Mouse (Mus musculus) myocyte (in vitro differentiated cells): Measurements from ENCODE around the gene Mrpl43. TPM values are rescaled to one million over a fixed set of nuclear protein-coding genes. Genes with fewer than 3 reads are reported as not detected.
A peak's percentile ranks its signal among the peaks of the same experiment; 100 is the strongest.

Source experiments
- H3K27me3 ChIP-seq: one replicate; pipeline ENCODE4 v1.6.1; 2011; ENCODE audit not compliant: control insufficient read depth, insufficient read depth, insufficient read length
- H3K36me3 ChIP-seq: one replicate; pipeline ENCODE4 v1.6.1; 2011; ENCODE audit not compliant: control insufficient read depth, insufficient read depth
- H3K4me2 ChIP-seq: one replicate; pipeline ENCODE4 v1.6.1; 2011; ENCODE audit warnings: low read depth, control low read depth
- H3K4me3 ChIP-seq: one replicate; pipeline ENCODE4 v1.5.1; 2011; ENCODE audit warnings: mild to moderate bottlenecking, control low read depth, moderate library complexity
- H3K79me2 ChIP-seq: one replicate; pipeline ENCODE4 v1.6.1; 2011; ENCODE audit not compliant: control insufficient read depth, insufficient read depth
- H3ac ChIP-seq: one replicate; pipeline ENCODE4 v1.6.1; 2011; ENCODE audit not compliant: control insufficient read depth, insufficient read length
- CEBPB ChIP-seq: IDR thresholded peaks from 2 replicates; pipeline ENCODE4 v1.6.1; 2011; ENCODE audit warnings: mild to moderate bottlenecking, moderate library complexity; ENCODE audit not compliant: poor library complexity, insufficient read depth, severe bottlenecking
- E2F4 ChIP-seq: IDR thresholded peaks from one replicate; pipeline ENCODE4 v1.6.1; 2011; ENCODE audit warnings: mild to moderate bottlenecking, control low read depth, moderate library complexity; ENCODE audit not compliant: insufficient read depth
- MAX ChIP-seq: IDR thresholded peaks from one replicate; pipeline ENCODE4 v1.6.1; 2011; ENCODE audit warnings: low read depth, mild to moderate bottlenecking, control low read depth
- MYOD1 ChIP-seq, 3 experiments: IDR thresholded peaks; one replicate each; pipeline ENCODE4 v1.6.1; 2011; ENCODE audit warnings: control low read depth in 2 of 3, low read depth in 2 of 3, mild to moderate bottlenecking in 2 of 3, moderate library complexity in 1 of 3; ENCODE audit not compliant: insufficient read length in 2 of 3, control insufficient read depth in 1 of 3
- MYOG ChIP-seq, 3 experiments: IDR thresholded peaks; one replicate each; pipeline ENCODE4 v1.6.1; 2011; ENCODE audit warnings: control low read depth in 2 of 3, low read depth in 2 of 3, mild to moderate bottlenecking in 2 of 3; ENCODE audit not compliant: insufficient read length in 2 of 3, control insufficient read depth in 1 of 3, insufficient read depth in 1 of 3
- POLR2A ChIP-seq: IDR thresholded peaks from one replicate; pipeline ENCODE4 v1.6.1; 2011; ENCODE audit warnings: low read depth, mild to moderate bottlenecking, control low read depth, moderate library complexity; ENCODE audit not compliant: insufficient read length
- POLR2AphosphoS2 ChIP-seq: IDR thresholded peaks from one replicate; pipeline ENCODE4 v1.6.1; 2011; ENCODE audit warnings: low read depth, control low read depth; ENCODE audit not compliant: insufficient read length
- REST ChIP-seq: IDR thresholded peaks from one replicate; pipeline ENCODE4 v1.6.1; 2011; ENCODE audit warnings: mild to moderate bottlenecking, control low read depth, moderate library complexity; ENCODE audit not compliant: insufficient read depth, insufficient read length
- SRF ChIP-seq: IDR thresholded peaks from one replicate; pipeline ENCODE4 v1.6.1; 2011; ENCODE audit warnings: low read depth; ENCODE audit not compliant: control insufficient read depth, insufficient read length
- TCF12 ChIP-seq: IDR thresholded peaks from one replicate; pipeline ENCODE4 v1.6.1; 2011; ENCODE audit warnings: mild to moderate bottlenecking, control low read depth; ENCODE audit not compliant: poor library complexity, insufficient read depth, severe bottlenecking
- TCF3 ChIP-seq: IDR thresholded peaks from one replicate; pipeline ENCODE4 v1.6.1; 2011; ENCODE audit warnings: low read depth, control low read depth; ENCODE audit not compliant: insufficient read length
- USF1 ChIP-seq: IDR thresholded peaks from one replicate; pipeline ENCODE4 v1.6.1; 2011; ENCODE audit warnings: low read depth, mild to moderate bottlenecking, control low read depth, moderate library complexity
- polyA plus RNA-seq: library from polyadenylated mRNA; unstranded; fragments of >200 nt; fragmentation: generic; extraction: Trizol; gene quantifications from one replicate; pipeline ENCODE4 v1.2.1, GENCODE M21; 2012; ENCODE audit warnings: missing spikeins

Gene Mrpl43
- polyA plus RNA-seq, 1 experiment = 81.3 TPM

DNA sequence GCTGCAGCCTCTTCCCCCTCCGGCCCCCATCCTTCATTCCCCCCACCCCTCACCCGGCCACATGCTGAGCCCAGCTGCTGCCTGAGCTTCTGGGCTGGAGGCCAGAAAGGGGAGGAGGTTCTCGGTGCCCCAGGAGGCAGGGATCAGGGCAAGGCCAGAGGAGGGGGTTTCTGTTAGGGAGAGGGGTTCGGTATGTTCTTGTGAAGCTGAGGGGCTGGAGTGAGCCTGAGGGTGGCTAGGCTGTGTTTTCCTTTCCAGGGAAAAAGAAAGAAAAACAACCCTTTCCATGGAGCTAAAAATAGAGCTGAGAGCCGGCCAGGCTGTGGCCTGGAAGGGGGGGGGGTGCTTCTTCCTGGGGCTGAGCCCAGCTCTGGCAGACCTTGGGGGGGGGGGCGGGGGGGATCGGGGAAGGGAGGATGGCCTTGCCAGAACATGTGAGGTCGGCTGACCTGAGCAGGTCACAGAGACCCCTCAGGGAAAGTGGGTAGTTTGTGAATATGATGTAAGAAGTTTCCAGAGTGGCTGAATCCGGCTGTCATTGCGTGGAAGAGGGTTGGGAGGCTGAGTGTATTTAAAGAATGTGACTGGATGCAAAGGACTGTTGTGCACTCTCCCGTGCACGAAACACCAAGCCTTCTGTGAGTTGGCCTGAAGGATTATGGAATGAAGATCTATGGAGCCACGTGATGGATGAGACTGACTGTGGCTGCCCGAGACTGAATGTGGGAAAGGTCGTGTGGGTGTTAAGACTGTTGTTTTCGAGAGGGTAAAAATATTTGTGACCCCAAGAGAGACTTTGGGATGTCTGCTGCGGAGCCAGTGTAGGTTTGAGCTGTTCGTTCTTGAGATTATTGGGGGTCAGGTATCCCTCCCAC lies 10.3 kb upstream of the Mrpl43 start:
- H3K4me2 ChIP-seq = peak overlapping the region; percentile 90
- peak overlapping the region; percentile 87 for H3K4me3 ChIP-seq
- H3K79me2 ChIP-seq = peaks cover 43% of the 10 kb centered on the region
- no peaks in the 10 kb centered on the region for H3K36me3 ChIP-seq
- H3K27me3 ChIP-seq = no peaks in the 10 kb centered on the region
- TF ChIP-seq CEBPB (0 out of 2 replicates have a peak, but pooled peaks have one; percentile 23), POLR2AphosphoS2 (peak; percentile 63), TCF3 (peak; percentile 38), MYOG (IDR thresholded peaks at IDR 0.05; ENCODE audit: control insufficient read depth in 1 of 3, insufficient read depth in 1 of 3, insufficient read length in 2 of 3, low read depth in 2 of 3) (peak; percentile 52 to 91 (median 80)), MYOD1 (IDR thresholded peaks at IDR 0.05; ENCODE audit: control insufficient read depth in 1 of 3, insufficient read length in 2 of 3, low read depth in 2 of 3) (peak; percentile 39 to 89 (median 63)), E2F4 (no peak), USF1 (peak; percentile 97), POLR2A (peak; percentile 76), REST (no peak), MAX (no peak), TCF12 (no peak), SRF (no peak)
- H3ac ChIP-seq = peak overlapping the region; percentile 86

DNA sequence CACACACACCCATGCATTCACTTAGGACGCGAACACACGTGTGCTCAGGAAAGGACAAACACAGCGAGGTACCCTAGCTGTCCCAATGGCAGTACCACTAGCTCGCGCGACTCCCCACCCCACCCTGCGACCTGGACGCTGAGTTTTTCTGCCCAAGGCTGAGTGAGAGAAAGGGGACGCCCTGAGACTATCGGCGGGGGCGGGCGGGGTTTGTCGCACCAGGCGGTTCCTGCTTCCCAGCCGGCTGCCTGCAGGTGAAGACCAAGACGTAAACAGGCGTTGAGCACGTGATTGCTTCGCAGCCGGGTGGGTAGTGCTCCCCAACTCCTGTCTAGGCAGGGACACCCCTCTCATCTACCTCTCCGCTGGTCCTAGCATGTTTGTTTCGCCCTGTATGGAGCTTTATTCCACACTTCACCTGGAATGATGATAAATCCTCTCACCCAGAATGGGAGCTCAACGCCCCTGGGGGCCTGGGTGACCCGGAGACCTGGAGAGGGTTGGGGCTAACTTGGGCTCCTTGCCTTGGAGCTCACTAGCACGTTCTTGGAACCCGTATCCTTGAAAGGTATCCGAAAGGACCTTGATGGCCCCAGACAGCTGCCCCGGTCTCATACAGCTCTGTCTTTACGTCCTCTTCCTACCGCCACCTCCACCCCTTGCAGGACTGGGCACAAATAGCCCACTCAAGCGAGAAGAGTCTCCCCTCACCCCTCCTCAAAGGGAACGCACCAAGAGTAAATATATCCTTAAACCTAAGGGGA lies 9.5 kb upstream of the Mrpl43 start:
- Histone ChIP-seq H3ac (peak overlapping the region; percentile 44), H3K27me3 (no peaks in the 10 kb centered on the region), H3K79me2 (peaks cover 34% of the 10 kb centered on the region), H3K36me3 (no peaks in the 10 kb centered on the region), H3K4me3 (peak overlapping the region; percentile 87), H3K4me2 (peak overlapping the region; percentile 88)
- TF ChIP-seq E2F4 = no peak
- peak; percentile 48 for TF ChIP-seq POLR2AphosphoS2
- no peak for TF ChIP-seq SRF
- no peak for TF ChIP-seq TCF12
- no peak for TF ChIP-seq MYOG (IDR thresholded peaks at IDR 0.05; ENCODE audit: control insufficient read depth in 1 of 3, insufficient read depth in 1 of 3, insufficient read length in 2 of 3, low read depth in 2 of 3)
- no peak for TF ChIP-seq POLR2A
- no peak for TF ChIP-seq CEBPB
- no peak for TF ChIP-seq MAX
- TF ChIP-seq USF1 = peak; percentile 68
- TF ChIP-seq MYOD1 (IDR thresholded peaks at IDR 0.05; ENCODE audit: control insufficient read depth in 1 of 3, insufficient read length in 2 of 3, low read depth in 2 of 3) = peak; percentile 43 to 86 (median 73)
- TF ChIP-seq TCF3 = no peak
- no peak for TF ChIP-seq REST

GRCm38 (mm10) chr19:45014981-45015402 lies 8.8 kb upstream of the Mrpl43 start:
- Histone ChIP-seq H3ac (peak overlapping the region; percentile 44), H3K79me2 (peaks cover 27% of the 10 kb centered on the region), H3K4me3 (peak overlapping the region; percentile 87), H3K27me3 (no peaks in the 10 kb centered on the region), H3K36me3 (no peaks in the 10 kb centered on the region), H3K4me2 (peak overlapping the region; percentile 88)
- TF ChIP-seq MYOG (IDR thresholded peaks at IDR 0.05; ENCODE audit: control insufficient read depth in 1 of 3, insufficient read depth in 1 of 3, insufficient read length in 2 of 3, low read depth in 2 of 3) (no peak), TCF3 (no peak), MAX (no peak), REST (no peak), MYOD1 (IDR thresholded peaks at IDR 0.05; ENCODE audit: control insufficient read depth in 1 of 3, insufficient read length in 2 of 3, low read depth in 2 of 3) (no peak), USF1 (no peak), CEBPB (no peak), E2F4 (no peak), SRF (no peak), POLR2A (no peak), TCF12 (no peak), POLR2AphosphoS2 (no peak)

DNA sequence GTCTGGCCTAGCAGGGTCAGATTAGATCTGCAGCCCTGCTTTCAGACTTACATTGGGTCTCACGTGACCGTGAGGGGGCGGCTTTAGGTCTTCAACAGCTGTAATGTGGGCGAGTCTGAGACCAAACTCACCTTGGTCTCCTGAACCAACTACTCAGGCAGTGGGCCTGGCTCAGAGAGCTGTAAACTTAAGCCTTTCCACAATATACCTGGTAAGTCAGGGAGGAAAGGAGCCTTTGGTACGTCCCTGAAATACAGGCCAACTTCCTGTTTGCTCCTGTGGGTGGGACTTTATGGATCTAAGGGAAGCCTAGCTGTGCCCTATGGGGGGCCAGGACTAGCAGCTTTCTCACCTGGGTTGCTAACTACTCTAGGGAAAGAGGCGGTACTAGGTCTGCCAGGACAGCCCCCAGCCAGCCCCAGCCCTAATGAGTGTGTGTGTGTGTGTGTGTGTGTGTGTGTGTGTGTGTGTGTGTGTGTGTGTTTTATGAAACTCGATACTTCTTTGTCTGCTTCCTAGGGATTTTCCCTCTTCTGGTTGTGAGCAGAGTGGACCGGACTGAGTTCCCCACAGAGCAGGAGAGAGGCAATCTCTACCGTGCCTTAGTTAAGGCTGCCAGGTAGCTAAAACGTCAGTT lies 8.2 kb upstream of the Mrpl43 start, which contains the start of gene Lzts2:
Lzts2 (plus strand) TSS at position 80 of the 637 bp plus-strand sequence.
- H3K36me3 ChIP-seq = no peaks in the 10 kb centered on the region
- peak within 1 kb of the TSS; percentile 87 for H3K4me3 ChIP-seq
- peak within 1 kb of the TSS; percentile 44 for H3ac ChIP-seq
- H3K4me2 ChIP-seq = peak within 1 kb of the TSS; percentile 88
- no peaks in the 10 kb centered on the region for H3K27me3 ChIP-seq
- H3K79me2 ChIP-seq = peaks cover 22% of the 10 kb centered on the region
- TF ChIP-seq USF1 (peak; percentile 55), REST (no peak)
